Mouse (Mus musculus) gastrocnemius, postnatal 4 days (tissue): ENCODE results near the gene Olfr1109. TPM values are rescaled to one million over a fixed set of nuclear protein-coding genes. Genes with fewer than 3 reads are reported as not detected.

Experiments used
- DNase-seq, 2 experiments: peaks; one replicate each; pipeline ENCODE4 v3.0.0; 2021 to 2022; ENCODE audit warnings: low spot score in 2 of 2, mixed read lengths in 2 of 2
- long read RNA-seq, 2 experiments: library from polyadenylated mRNA; stranded (forward); transcript quantifications; one replicate each; pipeline ENCODE4 v2.0.0; 2021
- total RNA-seq, 2 experiments: library from RNA; stranded (reverse); gene quantifications; 2 replicates each; pipeline ENCODE4 v1.2.3; 2021

The Olfr1109 gene
- total RNA-seq = not detected
- long read RNA-seq, experiment 1 = 0 reads
- long read RNA-seq, experiment 2 = 0 reads

- no peak for DNase-seq
Observed at GRCm38 (mm10) chr2:87095908-87096307, at the start of gene Olfr1109. Gene Olfr1109, minus strand, starts transcription at chr2:87096008.

DNA sequence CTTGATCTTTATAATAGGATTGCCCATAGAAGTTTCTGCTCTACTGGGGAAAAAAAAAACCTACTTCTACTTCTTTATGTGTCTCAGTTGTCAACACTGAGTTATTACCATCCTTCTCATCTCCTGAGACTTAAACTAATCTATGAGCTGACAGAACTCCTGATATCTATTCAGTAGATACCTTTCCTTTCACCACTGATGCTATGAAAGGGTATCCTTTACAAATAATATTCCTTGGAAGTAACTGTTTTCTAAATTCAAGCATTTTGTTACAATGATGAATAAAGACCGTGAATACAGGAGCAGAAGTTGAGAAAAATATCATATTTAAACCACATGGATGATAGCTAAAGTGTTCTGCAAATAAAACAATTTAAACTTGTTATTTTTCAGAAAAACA is 44.4 kb upstream of the Olfr1109 start, which contains the start of gene Olfr1110:
Gene Olfr1110 (minus strand): TSS at position 101 of the 400 bp plus-strand sequence.
- no peak for DNase-seq

DNA sequence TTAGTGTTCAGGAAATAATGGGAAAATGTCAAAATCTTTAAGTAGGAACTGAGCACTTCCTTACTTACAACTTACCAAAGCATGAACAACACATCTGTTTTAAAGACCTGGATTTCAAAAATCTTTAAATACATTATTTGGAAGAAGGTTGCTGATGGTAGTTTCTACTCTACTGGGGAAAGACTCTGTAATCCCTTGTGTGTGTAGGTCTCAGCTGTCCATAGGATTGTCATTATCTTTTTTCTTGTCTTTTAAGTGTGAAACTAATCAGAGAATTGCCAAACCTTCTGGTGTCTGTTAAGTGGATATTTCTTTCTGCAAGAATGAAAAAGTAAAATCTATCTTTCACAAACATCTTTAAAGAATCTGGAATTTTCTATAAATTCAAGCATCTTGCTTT is 18.7 kb upstream of the Olfr1109 start, which contains the start of gene Olfr259:
Gene Olfr259 (minus strand): TSS at position 101 of the 400 bp plus-strand sequence.
- DNase-seq = no peak

- no peak for DNase-seq
Observed at GRCm38 (mm10) chr2:87075717-87076116, 20.1 kb downstream of the Olfr1109 start, which contains the start of gene Olfr1107. Gene Olfr1107, minus strand, starts transcription at chr2:87075817.

DNA sequence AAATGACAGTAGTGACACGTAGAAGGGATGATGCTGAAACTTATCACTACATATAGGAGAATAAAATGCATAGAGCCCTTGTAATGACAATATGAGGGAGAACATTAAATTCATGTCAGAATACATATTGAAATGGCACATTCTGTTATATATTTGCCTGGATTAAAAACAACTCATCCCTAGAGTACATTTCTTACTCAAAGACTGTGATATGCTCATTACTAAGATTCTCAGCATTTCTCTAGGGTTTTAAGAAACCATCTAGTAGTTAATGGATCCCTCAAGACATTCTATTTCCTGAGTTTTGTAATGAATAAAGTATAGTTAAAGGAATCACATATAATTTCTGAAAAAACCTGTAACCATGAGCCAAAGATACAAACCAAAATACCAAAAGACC is 43.6 kb downstream of the Olfr1109 start, which contains the start of gene Olfr1106:
Gene Olfr1106 (minus strand): TSS at position 101 of the 400 bp plus-strand sequence.
- DNase-seq = no peak

Other genes with a start within 250 kb of the Olfr1109 start
- gene Olfr1095, start 244.3 kb downstream of the Olfr1109 start, total RNA-seq = not detected
- not detected for gene Gm13723, start 221.2 kb downstream of the Olfr1109 start, total RNA-seq
- gene Olfr1097, start 203.8 kb downstream of the Olfr1109 start, total RNA-seq = not detected
- not detected for gene Olfr1098, start 171.5 kb downstream of the Olfr1109 start, total RNA-seq
- not detected for gene Olfr1099, start 135.3 kb downstream of the Olfr1109 start, total RNA-seq
- not detected for gene Olfr1100, start 116.1 kb downstream of the Olfr1109 start, total RNA-seq
- not detected for gene Olfr1101, start 104.8 kb downstream of the Olfr1109 start, total RNA-seq
- not detected for gene Olfr1102, start 97.6 kb downstream of the Olfr1109 start, total RNA-seq
- gene Olfr1104, start 68.9 kb downstream of the Olfr1109 start, total RNA-seq = not detected
- gene Olfr1105, start 59.5 kb downstream of the Olfr1109 start, total RNA-seq = not detected
- gene Olfr1106, start 43.7 kb downstream of the Olfr1109 start, total RNA-seq = not detected
- not detected for gene Olfr1107, start 20.2 kb downstream of the Olfr1109 start, total RNA-seq
- gene Olfr259, start 18.6 kb upstream of the Olfr1109 start, total RNA-seq = not detected
- not detected for gene Olfr1110, start 44.3 kb upstream of the Olfr1109 start, total RNA-seq
- gene Olfr1111, start 56.6 kb upstream of the Olfr1109 start, total RNA-seq = not detected
- not detected for gene Olfr1112, start 91.8 kb upstream of the Olfr1109 start, total RNA-seq
- gene Olfr1113, start 113.0 kb upstream of the Olfr1109 start, total RNA-seq = not detected
- gene Olfr1115, start 152.0 kb upstream of the Olfr1109 start, total RNA-seq = not detected
- not detected for gene Olfr1116, start 171.5 kb upstream of the Olfr1109 start, total RNA-seq
- not detected for gene Olfr1118, start 211.6 kb upstream of the Olfr1109 start, total RNA-seq